ENCODE assay signal across 14 mouse cellular contexts in genomic region chr2:180896819-180897625, GRCm38 (mm10). TPM values are rescaled to one million over a fixed set of nuclear protein-coding genes. Genes with fewer than 3 reads are reported as not detected.
DNase-seq lines count a peak whose midpoint lies in the region; ATAC-seq lines count a peak whose summit lies in the region.
"Had no signal": no experiment of that assay in that cellular context is flagged by ENCODE, and none has a peak within 500 bp of the region (broad histone marks: within the 10 kb centered on the region; RNA-seq: fewer than 3 reads in every experiment).

No protein-coding gene starts in this region.

- H3K4me2 ChIP-seq in neural tube, embryonic 11.5 days (ENCODE audit: low read depth) = no peak overlapping the region
- H3K4me2 ChIP-seq in hindbrain, embryonic 12.5 days (replicated peaks) = no peak overlapping the region
- H3K4me2 ChIP-seq: stomach, embryonic 15.5 days had no signal

- H3K27me3 ChIP-seq in neural tube, embryonic 11.5 days (ENCODE audit: control insufficient read depth, insufficient read depth, low read length) = peaks cover 15% of the 10 kb centered on the region; the same call in 1 of the 2 replicates
- H3K27me3 ChIP-seq in hindbrain, embryonic 12.5 days = peaks cover 23% of the 10 kb centered on the region

- H3K4me3 ChIP-seq in neural tube, embryonic 11.5 days (ENCODE audit: low read depth, low read length) = no peak overlapping the region
- no peak overlapping the region for H3K4me3 ChIP-seq in hindbrain, embryonic 12.5 days
- H3K4me3 ChIP-seq: megakaryocyte, embryonic 14.5 days; stomach, embryonic 15.5 days had no signal

- 73% methylated on average over 15 of the region's 15 CpGs for WGBS in neural tube, embryonic 11.5 days
- 66% methylated on average over 15 of the region's 15 CpGs for WGBS in hindbrain, embryonic 12.5 days

- H3K27ac ChIP-seq in neural tube, embryonic 11.5 days (ENCODE audit: low read depth, low read length) = no peak overlapping the region
- H3K27ac ChIP-seq in hindbrain, embryonic 12.5 days = peak overlapping the region; percentile 94
- H3K27ac ChIP-seq: stomach, embryonic 15.5 days had no signal

- peaks cover 18% of the 10 kb centered on the region for H3K4me1 ChIP-seq in neural tube, embryonic 11.5 days (ENCODE audit: control insufficient read depth, insufficient read depth, low read length)
- H3K4me1 ChIP-seq in hindbrain, embryonic 12.5 days = peaks cover 38% of the 10 kb centered on the region

- no peaks in the 10 kb centered on the region for H3K9me3 ChIP-seq in neural tube, embryonic 11.5 days (ENCODE audit: control insufficient read depth, low read length)
- H3K9me3 ChIP-seq in hindbrain, embryonic 12.5 days (replicated peaks) = no peaks in the 10 kb centered on the region
- H3K9me3 ChIP-seq: stomach, embryonic 15.5 days had no signal

- no peaks in the 10 kb centered on the region for H3K36me3 ChIP-seq in neural tube, embryonic 11.5 days (ENCODE audit: control insufficient read depth, insufficient read depth, low read length)
- H3K36me3 ChIP-seq in hindbrain, embryonic 12.5 days = peaks cover 5% of the 10 kb centered on the region; the same call in 1 of the 2 replicates
- H3K36me3 ChIP-seq: stomach, embryonic 15.5 days had no signal

- intact Hi-C loops in left cerebral cortex, postnatal 25 days (cut with DNase I) = loop anchor here (5.0 kb wide), 1 partner anchor 175 kb away; no protein-coding TSS in a partner anchor

- DNase-seq in neural tube, embryonic 11.5 days (ENCODE audit: low spot score) = no peak
- no peak for DNase-seq in neural tube, embryonic 10.5 days (ENCODE audit: extremely low spot score, low spot score)
- peak; percentile 51 to 72 for DNase-seq in left cerebral cortex, postnatal 25 days (ENCODE audit: low spot score in 2 of 2)
- peak; percentile 50 for DNase-seq in right cerebral cortex, postnatal 25 days
- no peak for DNase-seq in urinary bladder, postnatal 25 days (ENCODE audit: low spot score)
- DNase-seq in heart, adult 8-10 months (ENCODE audit: low spot score) = no peak
- DNase-seq: embryo, embryonic 11 days; kidney, adult 18-20 months had no signal

- 0 out of 2 replicates have a peak overlapping the region, but pooled peaks have one; percentile 99 for H3K9ac ChIP-seq in neural tube, embryonic 11.5 days (ENCODE audit: low read length)
- H3K9ac ChIP-seq in hindbrain, embryonic 12.5 days = 0 out of 2 replicates have a peak overlapping the region, but pooled peaks have one; percentile 100
- H3K9ac ChIP-seq: stomach, embryonic 15.5 days had no signal

- ATAC-seq in neural tube, embryonic 11.5 days (ENCODE audit: insufficient read depth, low FRiP score, low TSS enrichment) = no peak
- ATAC-seq in hindbrain, embryonic 12.5 days (ENCODE audit: low FRiP score) = no peak
- no peak for ATAC-seq in granulocyte monocyte progenitor cell, adult 5-6 weeks (replicated peaks; ENCODE audit: poor library complexity, severe bottlenecking)

RNA-seq across cellular contexts. Expression of gene Ythdf1, which starts 23.7 kb away (rescaled TPM):
- polyA plus RNA-seq in neural tube, embryonic 11.5 days (2014; fragmentation: Nextera tagmentation; extraction: Ambion mirVana) = 75.7 and 77.9 TPM in 2 replicates
- 61.0 and 65.0 TPM in 2 replicates for polyA plus RNA-seq in hindbrain, embryonic 12.5 days (2016; fragmentation: Nextera tagmentation; extraction: Ambion mirVana)
- 10 to 100 TPM; 60.6 to 62.8 TPM for total RNA-seq in left cerebral cortex, postnatal 25 days (2021)
- 46.7 and 63.6 TPM in 2 replicates for total RNA-seq in granulocyte monocyte progenitor cell, adult 5-6 weeks (2014; fragmentation: Nextera tagmentation)
- total RNA-seq in granulocyte monocyte progenitor cell, adult 5-6 weeks (2017) = 34.0 and 35.8 TPM in 2 replicates
- 10 to 100 TPM; 28.5 to 31.4 (median 30.5) TPM for total RNA-seq in heart, adult 8-10 months (2022)

RNA-seq across cellular contexts. Expression of gene Birc7, which starts 31.8 kb away (rescaled TPM):
- 0.25 and 0.46 TPM in 2 replicates for polyA plus RNA-seq in neural tube, embryonic 11.5 days (2014; fragmentation: Nextera tagmentation; extraction: Ambion mirVana)
- 0.41 TPM in 1 of 2 replicates, not detected in the other for polyA plus RNA-seq in hindbrain, embryonic 12.5 days (2016; fragmentation: Nextera tagmentation; extraction: Ambion mirVana)
- total RNA-seq in left cerebral cortex, postnatal 25 days (2021) = not detected
- total RNA-seq in granulocyte monocyte progenitor cell, adult 5-6 weeks (2014; fragmentation: Nextera tagmentation) = not detected in 2 replicates
- not detected in 2 replicates for total RNA-seq in granulocyte monocyte progenitor cell, adult 5-6 weeks (2017)
- not detected for total RNA-seq in heart, adult 8-10 months (2022)
- polyA plus RNA-seq: heart, embryonic 14.5 days; liver, embryonic 16.5 days had no signal

RNA-seq across cellular contexts. Expression of gene Nkain4, which starts 57.5 kb away (rescaled TPM):
- polyA plus RNA-seq in neural tube, embryonic 11.5 days (2014; fragmentation: Nextera tagmentation; extraction: Ambion mirVana) = 65.1 and 73.6 TPM in 2 replicates
- polyA plus RNA-seq in hindbrain, embryonic 12.5 days (2016; fragmentation: Nextera tagmentation; extraction: Ambion mirVana) = 81.2 and 86.4 TPM in 2 replicates
- 10 to 100 TPM; 36.0 to 37.9 TPM for total RNA-seq in left cerebral cortex, postnatal 25 days (2021)
- not detected in 2 replicates for total RNA-seq in granulocyte monocyte progenitor cell, adult 5-6 weeks (2014; fragmentation: Nextera tagmentation)
- not detected in 2 replicates for total RNA-seq in granulocyte monocyte progenitor cell, adult 5-6 weeks (2017)
- total RNA-seq in heart, adult 8-10 months (2022) = 10 to 100 TPM in 1 of 4 experiments, 1 to 10 TPM in 3; 6.6 to 12.0 (median 6.7) TPM

Comparison
In these comparisons a context has a peak if more than half of its experiments do, and no peak if none do; other contexts are left out.
1. DNase-seq: peak in left cerebral cortex, postnatal 25 days (2 of 2) and right cerebral cortex, postnatal 25 days (single experiment); none in neural tube, embryonic 11.5 days (single experiment), neural tube, embryonic 10.5 days (single experiment), urinary bladder, postnatal 25 days (single experiment) and heart, adult 8-10 months (single experiment).
2. RNA of gene Nkain4, which starts 57.5 kb away (total RNA-seq): 36.0 to 37.9 TPM in left cerebral cortex, postnatal 25 days and 6.6 to 12.0 TPM in heart, adult 8-10 months; not detected in granulocyte monocyte progenitor cell, adult 5-6 weeks; every median in the first group is over 4 times any median in the second.